8 mouse cellular contexts compared by ENCODE assay signal in genomic region chr11:70654923-70655570, GRCm38 (mm10). TPM values are rescaled to one million over a fixed set of nuclear protein-coding genes. Genes with fewer than 3 reads are reported as not detected.
DNase-seq lines count a peak whose midpoint lies in the region; ATAC-seq and TF ChIP-seq lines count a peak whose summit lies in the region.

No protein-coding gene starts in this region.

- no peaks in the 10 kb centered on the region for H3K9me3 ChIP-seq in embryonic facial prominence, embryonic 15.5 days (replicated peaks)
- no peaks in the 10 kb centered on the region for H3K9me3 ChIP-seq in heart, embryonic 11.5 days (replicated peaks; ENCODE audit: control insufficient read depth, low read length)
- H3K9me3 ChIP-seq in kidney, embryonic 14.5 days (ENCODE audit: control insufficient read depth, low read length), result no peaks in the 10 kb centered on the region
- H3K9me3 ChIP-seq in liver, embryonic 15.5 days (replicated peaks), result no peaks in the 10 kb centered on the region
- H3K9me3 ChIP-seq in stomach, embryonic 16.5 days (replicated peaks; ENCODE audit: control insufficient read depth, low read length), result no peaks in the 10 kb centered on the region

- ATAC-seq in embryonic facial prominence, embryonic 15.5 days (ENCODE audit: insufficient number of reproducible peaks, low FRiP score, low TSS enrichment, low read depth), result peak; percentile 76
- peak; percentile 45; the same call in 1 of the 2 replicates for ATAC-seq in heart, embryonic 11.5 days (replicated peaks; ENCODE audit: insufficient number of reproducible peaks, low FRiP score, low TSS enrichment)
- ATAC-seq in kidney, embryonic 14.5 days (ENCODE audit: low FRiP score, low TSS enrichment), result peak; percentile 45
- peak; percentile 52 for ATAC-seq in liver, embryonic 15.5 days (ENCODE audit: insufficient read depth)
- ATAC-seq in stomach, embryonic 16.5 days (ENCODE audit: insufficient read depth, low FRiP score), result peak; percentile 63

- TF ChIP-seq POLR2A in bone marrow, adult 2 months (IDR thresholded peaks at IDR 0.05; ENCODE audit: borderline replicate concordance, control insufficient read depth, low read depth, low read length), result peak; percentile 67; the same call in 1 of the 2 replicates

- H3K4me3 ChIP-seq in bone marrow, adult 2 months (replicated peaks; ENCODE audit: control insufficient read depth, low read depth, low read length), result peak overlapping the region; percentile 84
- peak overlapping the region; percentile 100 for H3K4me3 ChIP-seq in embryonic facial prominence, embryonic 15.5 days (replicated peaks)
- H3K4me3 ChIP-seq in heart, embryonic 11.5 days (ENCODE audit: low read depth, low read length), result peak overlapping the region; percentile 100
- peak overlapping the region; percentile 93 for H3K4me3 ChIP-seq in kidney, embryonic 14.5 days (ENCODE audit: low read length)
- peak overlapping the region; percentile 99 for H3K4me3 ChIP-seq in liver, embryonic 15.5 days (replicated peaks)
- H3K4me3 ChIP-seq in stomach, embryonic 16.5 days (replicated peaks; ENCODE audit: low read length), result peak overlapping the region; percentile 100

- H3K27ac ChIP-seq in bone marrow, adult 2 months (ENCODE audit: control insufficient read depth, insufficient read depth, low read depth, low read length, poor library complexity), result peak overlapping the region; percentile 82
- peak overlapping the region; percentile 99 for H3K27ac ChIP-seq in embryonic facial prominence, embryonic 15.5 days (replicated peaks)
- peak overlapping the region; percentile 99 for H3K27ac ChIP-seq in heart, embryonic 11.5 days (ENCODE audit: low read depth, low read length)
- peak overlapping the region; percentile 99 for H3K27ac ChIP-seq in kidney, embryonic 14.5 days (ENCODE audit: low read depth, low read length)
- peak overlapping the region; percentile 99 for H3K27ac ChIP-seq in liver, embryonic 15.5 days (replicated peaks)
- peak overlapping the region; percentile 99 for H3K27ac ChIP-seq in stomach, embryonic 16.5 days (ENCODE audit: low read length)

- H3K9ac ChIP-seq in embryonic facial prominence, embryonic 15.5 days, result peak overlapping the region; percentile 29
- peak overlapping the region; percentile 100 for H3K9ac ChIP-seq in heart, embryonic 11.5 days (ENCODE audit: low read depth, low read length)
- H3K9ac ChIP-seq in kidney, embryonic 14.5 days (ENCODE audit: low read depth, low read length), result peak overlapping the region; percentile 95
- H3K9ac ChIP-seq in liver, embryonic 15.5 days, result peak overlapping the region; percentile 98
- peak overlapping the region; percentile 99 for H3K9ac ChIP-seq in stomach, embryonic 16.5 days (ENCODE audit: low read length)

- H3K27me3 ChIP-seq in embryonic facial prominence, embryonic 15.5 days, result no peaks in the 10 kb centered on the region
- H3K27me3 ChIP-seq in heart, embryonic 11.5 days (ENCODE audit: control insufficient read depth, insufficient read depth, low read length), result no peaks in the 10 kb centered on the region
- no peaks in the 10 kb centered on the region for H3K27me3 ChIP-seq in kidney, embryonic 14.5 days (ENCODE audit: control insufficient read depth, insufficient read depth, low read length)
- H3K27me3 ChIP-seq in liver, embryonic 15.5 days, result peaks cover 16% of the 10 kb centered on the region
- H3K27me3 ChIP-seq in stomach, embryonic 16.5 days (ENCODE audit: control insufficient read depth, insufficient read depth, low read length), result no peaks in the 10 kb centered on the region

- TF ChIP-seq CTCF in bone marrow, adult 2 months (IDR thresholded peaks at IDR 0.05; ENCODE audit: control insufficient read depth, insufficient read depth, low read length), result no peak

- peaks cover 24% of the 10 kb centered on the region for H3K36me3 ChIP-seq in embryonic facial prominence, embryonic 15.5 days
- peaks cover 20% of the 10 kb centered on the region for H3K36me3 ChIP-seq in heart, embryonic 11.5 days (ENCODE audit: control insufficient read depth, insufficient read depth, low read length)
- peaks cover 29% of the 10 kb centered on the region for H3K36me3 ChIP-seq in kidney, embryonic 14.5 days (ENCODE audit: control insufficient read depth, insufficient read depth, low read length)
- H3K36me3 ChIP-seq in liver, embryonic 15.5 days (replicated peaks), result peaks cover 30% of the 10 kb centered on the region
- peaks cover 12% of the 10 kb centered on the region for H3K36me3 ChIP-seq in stomach, embryonic 16.5 days (ENCODE audit: control insufficient read depth, insufficient read depth, low read length)

- H3K4me2 ChIP-seq in embryonic facial prominence, embryonic 15.5 days (replicated peaks), result peak overlapping the region; percentile 91
- H3K4me2 ChIP-seq in heart, embryonic 11.5 days, result peak overlapping the region; percentile 82
- H3K4me2 ChIP-seq in kidney, embryonic 14.5 days (replicated peaks; ENCODE audit: low read depth, low read length), result peak overlapping the region; percentile 71
- H3K4me2 ChIP-seq in liver, embryonic 15.5 days, result peak overlapping the region; percentile 99
- peak overlapping the region; percentile 92 for H3K4me2 ChIP-seq in stomach, embryonic 16.5 days (ENCODE audit: low read depth, low read length)

- peak; percentile 93 for DNase-seq in CD4-positive helper T cell, adult 2 months (ENCODE audit: low read depth, low spot score)
- DNase-seq in neural tube, embryonic 10.5 days (ENCODE audit: extremely low spot score, low spot score), result peak; percentile 84

- H3K4me1 ChIP-seq in bone marrow, adult 2 months (ENCODE audit: control insufficient read depth, insufficient read depth, low read length), result peaks cover 6% of the 10 kb centered on the region
- peaks cover 60% of the 10 kb centered on the region for H3K4me1 ChIP-seq in embryonic facial prominence, embryonic 15.5 days
- peaks cover 50% of the 10 kb centered on the region for H3K4me1 ChIP-seq in heart, embryonic 11.5 days (ENCODE audit: control insufficient read depth, insufficient read depth, low read length)
- peaks cover 45% of the 10 kb centered on the region for H3K4me1 ChIP-seq in kidney, embryonic 14.5 days (ENCODE audit: control insufficient read depth, insufficient read depth, low read length)
- peaks cover 65% of the 10 kb centered on the region for H3K4me1 ChIP-seq in liver, embryonic 15.5 days (replicated peaks)
- H3K4me1 ChIP-seq in stomach, embryonic 16.5 days (ENCODE audit: control insufficient read depth, insufficient read depth, low read length), result peaks cover 48% of the 10 kb centered on the region

- under 1% methylated on average over 48 of the region's 48 CpGs for WGBS in bone marrow, adult 2 months
- under 1% methylated on average over 48 of the region's 48 CpGs for WGBS in embryonic facial prominence, embryonic 15.5 days
- under 1% methylated on average over 43 of the region's 48 CpGs for WGBS in heart, embryonic 11.5 days (ENCODE audit: insufficient replicate concordance)
- WGBS in kidney, embryonic 14.5 days, result under 1% methylated on average over 46 of the region's 48 CpGs
- WGBS in liver, embryonic 15.5 days (ENCODE audit: insufficient replicate concordance), result under 1% methylated on average over 48 of the region's 48 CpGs
- under 1% methylated on average over 48 of the region's 48 CpGs for WGBS in stomach, embryonic 16.5 days

RNA-seq across cellular contexts. Expression of gene Pfn1, which starts 0.6 kb away (rescaled TPM):
- polyA plus RNA-seq in bone marrow, adult 2 months (2011; ENCODE audit: insufficient read depth, insufficient read length, low replicate concordance, missing spikeins), result 840 and 1,173 TPM in 2 replicates
- polyA plus RNA-seq in embryonic facial prominence, embryonic 15.5 days (2015; fragmentation: Nextera tagmentation; extraction: Ambion mirVana), result 1,669 and 1,769 TPM in 2 replicates
- polyA plus RNA-seq in heart, embryonic 11.5 days (2014; fragmentation: Nextera tagmentation; extraction: Ambion mirVana), result 1,771 and 1,932 TPM in 2 replicates
- polyA plus RNA-seq in kidney, embryonic 14.5 days (2014; fragmentation: Nextera tagmentation; extraction: Ambion mirVana), result 1,900 and 2,186 TPM in 2 replicates
- 927 and 1,040 TPM in 2 replicates for polyA plus RNA-seq in liver, embryonic 15.5 days (2015; fragmentation: Nextera tagmentation; extraction: Ambion mirVana)
- 1,820 and 1,821 TPM in 2 replicates for polyA plus RNA-seq in stomach, embryonic 16.5 days (2015; fragmentation: Nextera tagmentation; extraction: Ambion mirVana)

RNA-seq across cellular contexts. Expression of gene Eno3, which starts 2.0 kb away (rescaled TPM):
- polyA plus RNA-seq in bone marrow, adult 2 months (2011; ENCODE audit: insufficient read depth, insufficient read length, low replicate concordance, missing spikeins), result 14.7 and 29.8 TPM in 2 replicates
- polyA plus RNA-seq in embryonic facial prominence, embryonic 15.5 days (2015; fragmentation: Nextera tagmentation; extraction: Ambion mirVana), result 81.9 and 112 TPM in 2 replicates
- polyA plus RNA-seq in heart, embryonic 11.5 days (2014; fragmentation: Nextera tagmentation; extraction: Ambion mirVana), result 272 and 313 TPM in 2 replicates
- 22.4 and 26.8 TPM in 2 replicates for polyA plus RNA-seq in kidney, embryonic 14.5 days (2014; fragmentation: Nextera tagmentation; extraction: Ambion mirVana)
- polyA plus RNA-seq in liver, embryonic 15.5 days (2015; fragmentation: Nextera tagmentation; extraction: Ambion mirVana), result 10.8 and 18.2 TPM in 2 replicates
- 19.3 and 126 TPM in 2 replicates for polyA plus RNA-seq in stomach, embryonic 16.5 days (2015; fragmentation: Nextera tagmentation; extraction: Ambion mirVana)

RNA-seq across cellular contexts. Expression of gene Slc25a11, which starts 7.8 kb away (rescaled TPM):
- polyA plus RNA-seq in bone marrow, adult 2 months (2011; ENCODE audit: insufficient read depth, insufficient read length, low replicate concordance, missing spikeins), result 28.7 and 49.2 TPM in 2 replicates
- polyA plus RNA-seq in embryonic facial prominence, embryonic 15.5 days (2015; fragmentation: Nextera tagmentation; extraction: Ambion mirVana), result 171 and 176 TPM in 2 replicates
- polyA plus RNA-seq in heart, embryonic 11.5 days (2014; fragmentation: Nextera tagmentation; extraction: Ambion mirVana), result 221 and 245 TPM in 2 replicates
- 153 and 171 TPM in 2 replicates for polyA plus RNA-seq in kidney, embryonic 14.5 days (2014; fragmentation: Nextera tagmentation; extraction: Ambion mirVana)
- polyA plus RNA-seq in liver, embryonic 15.5 days (2015; fragmentation: Nextera tagmentation; extraction: Ambion mirVana), result 70.3 and 79.4 TPM in 2 replicates
- polyA plus RNA-seq in stomach, embryonic 16.5 days (2015; fragmentation: Nextera tagmentation; extraction: Ambion mirVana), result 163 and 169 TPM in 2 replicates

RNA-seq across cellular contexts. Expression of gene Rnf167, which starts 8.0 kb away (rescaled TPM):
- 125 and 265 TPM in 2 replicates for polyA plus RNA-seq in bone marrow, adult 2 months (2011; ENCODE audit: insufficient read depth, insufficient read length, low replicate concordance, missing spikeins)
- 129 and 147 TPM in 2 replicates for polyA plus RNA-seq in embryonic facial prominence, embryonic 15.5 days (2015; fragmentation: Nextera tagmentation; extraction: Ambion mirVana)
- 66.8 and 76.9 TPM in 2 replicates for polyA plus RNA-seq in heart, embryonic 11.5 days (2014; fragmentation: Nextera tagmentation; extraction: Ambion mirVana)
- polyA plus RNA-seq in kidney, embryonic 14.5 days (2014; fragmentation: Nextera tagmentation; extraction: Ambion mirVana), result 83.0 and 109 TPM in 2 replicates
- 76.8 and 80.4 TPM in 2 replicates for polyA plus RNA-seq in liver, embryonic 15.5 days (2015; fragmentation: Nextera tagmentation; extraction: Ambion mirVana)
- polyA plus RNA-seq in stomach, embryonic 16.5 days (2015; fragmentation: Nextera tagmentation; extraction: Ambion mirVana), result 104 and 111 TPM in 2 replicates

RNA-seq across cellular contexts. Expression of gene Spag7, which starts 14.2 kb away (rescaled TPM):
- 37.1 and 70.9 TPM in 2 replicates for polyA plus RNA-seq in bone marrow, adult 2 months (2011; ENCODE audit: insufficient read depth, insufficient read length, low replicate concordance, missing spikeins)
- 155 and 164 TPM in 2 replicates for polyA plus RNA-seq in embryonic facial prominence, embryonic 15.5 days (2015; fragmentation: Nextera tagmentation; extraction: Ambion mirVana)
- 187 and 201 TPM in 2 replicates for polyA plus RNA-seq in heart, embryonic 11.5 days (2014; fragmentation: Nextera tagmentation; extraction: Ambion mirVana)
- polyA plus RNA-seq in kidney, embryonic 14.5 days (2014; fragmentation: Nextera tagmentation; extraction: Ambion mirVana), result 177 and 230 TPM in 2 replicates
- polyA plus RNA-seq in liver, embryonic 15.5 days (2015; fragmentation: Nextera tagmentation; extraction: Ambion mirVana), result 55.1 and 59.5 TPM in 2 replicates
- polyA plus RNA-seq in stomach, embryonic 16.5 days (2015; fragmentation: Nextera tagmentation; extraction: Ambion mirVana), result 148 and 149 TPM in 2 replicates

Comparison
In these comparisons a context has a peak if more than half of its experiments do, and no peak if none do; other contexts are left out.
1. Peak in every context shown above with its lines: DNase-seq, ATAC-seq, H3K4me3 ChIP-seq and H3K27ac ChIP-seq.
2. H3K9ac ChIP-seq: peak in every context shown above with its lines; median percentile 100 in heart, embryonic 11.5 days; 99 in stomach, embryonic 16.5 days; 98 in liver, embryonic 15.5 days; 95 in kidney, embryonic 14.5 days; 29 in embryonic facial prominence, embryonic 15.5 days.